Mouse (Mus musculus): ENCODE measurements around the gene Duxf3. TPM values are rescaled to one million over a fixed set of nuclear protein-coding genes. Genes with fewer than 3 reads are reported as not detected.
"Not testable (repeated sequence)": the region's sequence is repeated elsewhere in the genome, so short reads cannot be mapped to it uniquely, and the experiment has no call there.

Gene Duxf3
- total and polyA plus RNA-seq, 3 experiments = not detected

DNA sequence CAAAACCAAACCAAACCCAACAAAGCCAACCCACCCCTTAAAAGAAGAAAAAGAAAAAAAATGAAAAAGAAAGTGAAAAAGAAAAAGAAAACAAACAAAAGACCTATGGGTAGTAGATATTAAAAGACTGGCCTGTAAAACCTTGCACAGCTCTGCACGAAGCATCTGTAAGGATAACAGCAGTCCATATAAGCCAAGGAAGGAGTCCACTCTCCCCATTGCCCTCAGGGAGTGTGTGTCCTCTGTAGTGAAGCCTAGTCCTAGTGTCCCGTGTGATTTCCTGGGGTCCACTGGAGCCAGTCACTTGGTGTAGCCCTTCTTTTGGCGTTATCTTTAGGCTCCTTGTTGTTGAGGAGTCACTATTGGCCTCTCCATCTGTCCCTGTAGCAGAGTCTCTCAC is 2.5 kb downstream of the Duxf3 start:
- not testable (repeated sequence) for DNase-seq (ENCODE audit: low read depth, low spot score); H3K4me3 ChIP-seq (ENCODE audit: control insufficient read depth in 1 of 2, insufficient read depth in 1 of 2, low read depth in 2 of 2, low read length in 2 of 2); H3K27me3 ChIP-seq (ENCODE audit: control insufficient read depth in 1 of 2, insufficient read depth in 2 of 2, low read length in 2 of 2); H3K4me1 ChIP-seq (ENCODE audit: control insufficient read depth in 1 of 2, insufficient read depth in 2 of 2, low read length in 2 of 2); H3K9ac ChIP-seq (ENCODE audit: control insufficient read depth, low read depth, low read length, poor library complexity, severe bottlenecking); H3K9me3 ChIP-seq (replicated peaks; ENCODE audit: insufficient read depth, low read length); H3K79me2 ChIP-seq (ENCODE audit: control insufficient read depth, insufficient read depth, low read length, poor library complexity); H3K36me3 ChIP-seq (ENCODE audit: control insufficient read depth in 1 of 2, insufficient read depth in 2 of 2, low read length in 2 of 2); H3K27ac ChIP-seq (ENCODE audit: control insufficient read depth, low read depth, low read length)

DNA sequence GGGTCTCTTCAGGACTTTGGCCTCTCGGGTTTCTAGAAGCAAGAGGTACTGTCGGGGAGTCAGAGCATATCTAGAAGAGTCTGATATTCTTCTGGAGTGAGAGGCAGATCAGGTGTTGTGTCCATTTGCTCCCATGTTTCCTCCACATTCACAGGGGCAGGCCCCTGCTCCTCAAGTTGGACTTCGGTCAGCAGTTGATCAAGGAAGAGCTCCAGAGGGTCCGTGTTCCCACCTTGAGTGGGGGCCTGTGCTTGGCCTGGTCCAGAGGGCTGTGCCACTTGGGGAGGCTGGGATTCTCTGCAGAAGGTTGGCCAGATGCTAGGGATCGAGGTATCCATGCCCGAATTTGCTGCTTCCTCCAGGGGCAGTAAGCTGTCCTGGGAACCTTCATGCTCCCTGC is 4.7 kb downstream of the Duxf3 start:
- not testable (repeated sequence) for H3K9me3 ChIP-seq (replicated peaks; ENCODE audit: insufficient read depth, low read length); H3K79me2 ChIP-seq (ENCODE audit: control insufficient read depth, insufficient read depth, low read length, poor library complexity); H3K4me3 ChIP-seq (ENCODE audit: control insufficient read depth in 1 of 2, insufficient read depth in 1 of 2, low read depth in 2 of 2, low read length in 2 of 2); H3K36me3 ChIP-seq (ENCODE audit: control insufficient read depth in 1 of 2, insufficient read depth in 2 of 2, low read length in 2 of 2); H3K27ac ChIP-seq (ENCODE audit: control insufficient read depth, low read depth, low read length); DNase-seq (ENCODE audit: low read depth, low spot score); H3K27me3 ChIP-seq (ENCODE audit: control insufficient read depth in 1 of 2, insufficient read depth in 2 of 2, low read length in 2 of 2); H3K4me1 ChIP-seq (ENCODE audit: control insufficient read depth in 1 of 2, insufficient read depth in 2 of 2, low read length in 2 of 2); H3K9ac ChIP-seq (ENCODE audit: control insufficient read depth, low read depth, low read length, poor library complexity, severe bottlenecking)

DNA sequence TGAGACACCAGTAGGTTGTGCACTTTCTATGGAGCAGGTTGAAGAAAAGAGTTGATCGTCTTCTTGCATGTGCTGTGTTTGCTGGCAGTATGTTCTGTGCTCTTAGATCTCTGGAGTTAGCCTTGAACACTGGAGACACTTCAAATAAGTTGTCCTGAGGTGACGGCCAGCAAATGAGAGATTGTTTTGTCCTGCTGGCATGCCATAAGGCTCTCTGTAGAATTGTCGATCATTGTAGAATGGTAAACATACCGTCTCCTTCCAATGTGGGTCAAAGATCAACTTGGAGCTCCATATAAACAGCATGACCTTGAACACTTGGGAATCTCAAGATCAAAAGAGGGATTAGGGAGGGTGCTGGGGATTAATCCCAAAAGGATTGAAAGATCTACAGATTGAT is 6.1 kb downstream of the Duxf3 start:
- peak; percentile 29 for DNase-seq (ENCODE audit: low read depth, low spot score)
- H3K9me3 ChIP-seq (replicated peaks; ENCODE audit: insufficient read depth, low read length); H3K4me1 ChIP-seq (ENCODE audit: control insufficient read depth in 1 of 2, insufficient read depth in 2 of 2, low read length in 2 of 2); H3K36me3 ChIP-seq (ENCODE audit: control insufficient read depth in 1 of 2, insufficient read depth in 2 of 2, low read length in 2 of 2); H3K27me3 ChIP-seq (ENCODE audit: control insufficient read depth in 1 of 2, insufficient read depth in 2 of 2, low read length in 2 of 2); H3K4me3 ChIP-seq (ENCODE audit: control insufficient read depth in 1 of 2, insufficient read depth in 1 of 2, low read depth in 2 of 2, low read length in 2 of 2); H3K79me2 ChIP-seq (ENCODE audit: control insufficient read depth, insufficient read depth, low read length, poor library complexity); H3K9ac ChIP-seq (ENCODE audit: control insufficient read depth, low read depth, low read length, poor library complexity, severe bottlenecking); H3K27ac ChIP-seq (ENCODE audit: control insufficient read depth, low read depth, low read length): not testable (repeated sequence)

DNA sequence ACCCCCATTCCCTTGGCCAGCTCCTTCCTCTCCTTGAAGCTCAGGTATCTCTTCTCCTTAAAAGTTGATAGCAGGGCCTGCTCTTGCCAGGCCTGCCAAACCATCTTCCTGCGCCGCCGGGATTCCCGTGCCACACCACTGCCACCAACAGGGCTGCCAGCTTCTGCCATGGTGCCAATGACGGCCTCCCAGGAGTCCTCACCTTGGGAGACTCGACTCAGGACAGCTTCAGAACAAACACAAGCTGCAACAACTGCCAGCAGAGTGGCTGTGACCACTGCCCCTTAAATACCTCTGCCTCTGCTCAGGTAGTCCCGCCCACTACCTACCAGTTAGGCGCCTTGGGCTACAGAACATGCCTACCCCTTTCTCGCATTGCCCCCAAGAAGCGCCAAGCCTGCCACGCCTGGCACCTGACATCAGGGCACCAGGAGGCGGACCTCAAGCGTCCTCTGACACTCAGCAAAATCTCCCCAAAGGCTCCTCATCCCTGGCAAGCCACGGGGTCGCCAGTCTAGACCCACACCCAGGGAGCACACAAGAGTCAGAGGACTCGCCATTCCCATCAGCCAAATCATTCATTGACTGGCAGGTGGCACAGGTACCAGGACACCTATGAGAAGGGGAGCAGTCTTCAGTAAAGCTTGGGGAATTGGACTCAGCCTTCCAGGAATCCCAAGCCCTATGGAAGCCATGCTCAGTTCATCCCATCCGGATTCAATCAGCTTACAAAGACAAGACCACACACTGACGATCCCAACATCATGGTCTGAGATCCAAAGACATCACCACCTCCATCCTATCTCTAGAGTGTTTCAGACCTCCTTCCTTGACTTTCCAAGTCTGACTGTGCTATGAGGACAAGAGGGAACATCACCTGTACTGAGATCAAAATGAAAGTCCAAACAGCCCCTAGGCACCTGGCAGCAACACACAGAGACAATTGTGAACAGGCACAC is 7.4 kb downstream of the Duxf3 start, which contains the start of gene AW822073:
AW822073 (minus strand) TSS at position 104 of the 959 bp plus-strand sequence.
- H3K79me2 ChIP-seq (ENCODE audit: control insufficient read depth, insufficient read depth, low read length, poor library complexity); H3K27ac ChIP-seq (ENCODE audit: control insufficient read depth, low read depth, low read length); H3K27me3 ChIP-seq (ENCODE audit: control insufficient read depth in 1 of 2, insufficient read depth in 2 of 2, low read length in 2 of 2); H3K9me3 ChIP-seq (replicated peaks; ENCODE audit: insufficient read depth, low read length); H3K4me3 ChIP-seq (ENCODE audit: control insufficient read depth in 1 of 2, insufficient read depth in 1 of 2, low read depth in 2 of 2, low read length in 2 of 2); H3K36me3 ChIP-seq (ENCODE audit: control insufficient read depth in 1 of 2, insufficient read depth in 2 of 2, low read length in 2 of 2); H3K9ac ChIP-seq (ENCODE audit: control insufficient read depth, low read depth, low read length, poor library complexity, severe bottlenecking); H3K4me1 ChIP-seq (ENCODE audit: control insufficient read depth in 1 of 2, insufficient read depth in 2 of 2, low read length in 2 of 2); DNase-seq (ENCODE audit: low read depth, low spot score): not testable (repeated sequence)
